Mouse (Mus musculus) gastrocnemius, postnatal 4 days (tissue): Measurements from ENCODE around the gene Shank3. TPM values are rescaled to one million over a fixed set of nuclear protein-coding genes. Genes with fewer than 3 reads are reported as not detected.

ENCODE experiments used
- DNase-seq, 2 experiments: peaks; one replicate each; pipeline ENCODE4 v3.0.0; 2021 to 2022; ENCODE audit warnings: low spot score in 2 of 2, mixed read lengths in 2 of 2
- long read RNA-seq, 2 experiments: library from polyadenylated mRNA; stranded (forward); transcript quantifications; one replicate each; pipeline ENCODE4 v2.0.0; 2021
- total RNA-seq, 2 experiments: library from RNA; stranded (reverse); gene quantifications; 2 replicates each; pipeline ENCODE4 v1.2.3; 2021

Shank3 gene
- total RNA-seq, result 10 to 100 TPM; 30.4 to 35.7 TPM
- long read RNA-seq, experiment 1, partial matches to known transcripts, result 3 of 14 reads
- long read RNA-seq, experiment 1, other reads (novel, unspliced or antisense), result 11 of 14 reads
- long read RNA-seq, experiment 2, partial matches to known transcripts, result 2 of 12 reads
- long read RNA-seq, experiment 2, other reads (novel, unspliced or antisense), result 10 of 12 reads

GRCm38 (mm10) chr15:89498961-89499688, at the start of gene Shank3:
Shank3 (plus strand) TSS chr15:89499623.
- no peak for DNase-seq

- DNase-seq, result peak in 1 of 2 experiments; percentile 76
Observed at GRCm38 (mm10) chr15:89452906-89453864, 46.2 kb upstream of the Shank3 start.

GRCm38 (mm10) chr15:89453865-89454478, 45.5 kb upstream of the Shank3 start, which contains the start of gene Mapk8ip2:
Mapk8ip2 (plus strand) TSS chr15:89453913.
- DNase-seq, result no peak

GRCm38 (mm10) chr15:89454857-89455256, 44.6 kb upstream of the Shank3 start:
- no peak for DNase-seq

- no peak for DNase-seq
Observed at GRCm38 (mm10) chr15:89455642-89456041, 43.8 kb upstream of the Shank3 start.

- no peak for DNase-seq
Observed at GRCm38 (mm10) chr15:89458942-89459341, 40.5 kb upstream of the Shank3 start.

GRCm38 (mm10) chr15:89459821-89460220, 39.6 kb upstream of the Shank3 start:
- DNase-seq, result no peak

GRCm38 (mm10) chr15:89460298-89460697, 39.1 kb upstream of the Shank3 start:
- DNase-seq, result no peak

GRCm38 (mm10) chr15:89461321-89461720, 38.1 kb upstream of the Shank3 start:
- no peak for DNase-seq

- no peak for DNase-seq
Observed at GRCm38 (mm10) chr15:89462176-89462575, 37.2 kb upstream of the Shank3 start.

GRCm38 (mm10) chr15:89463334-89464235, 35.8 kb upstream of the Shank3 start:
- DNase-seq, result no peak

- no peak for DNase-seq
Observed at GRCm38 (mm10) chr15:89465052-89465451, 34.4 kb upstream of the Shank3 start.

GRCm38 (mm10) chr15:89468577-89468976, 30.8 kb upstream of the Shank3 start:
- DNase-seq, result no peak

- no peak for DNase-seq
Observed at GRCm38 (mm10) chr15:89471476-89471875, 27.9 kb upstream of the Shank3 start.

GRCm38 (mm10) chr15:89473370-89473769, 26.1 kb upstream of the Shank3 start:
- no peak for DNase-seq

- no peak for DNase-seq
Observed at GRCm38 (mm10) chr15:89473921-89474320, 25.5 kb upstream of the Shank3 start.

GRCm38 (mm10) chr15:89474596-89475292, 24.7 kb upstream of the Shank3 start:
- no peak for DNase-seq

GRCm38 (mm10) chr15:89475293-89475600, 24.2 kb upstream of the Shank3 start:
- DNase-seq, result no peak

GRCm38 (mm10) chr15:89475611-89476474, 23.6 kb upstream of the Shank3 start:
- DNase-seq, result peak; percentile 82 to 93
